Mouse (Mus musculus): ENCODE results near the gene Tfdp2. TPM values are rescaled to one million over a fixed set of nuclear protein-coding genes. Genes with fewer than 3 reads are reported as not detected.

Gene Tfdp2
- polyA plus RNA-seq (2014; fragmentation: Illumina TruSeq; extraction: RNeasy Lipid Tissue Mini Kit (QIAGEN cat#74804); ENCODE audit: low read depth, low replicate concordance) = 68.1 TPM

DNA sequence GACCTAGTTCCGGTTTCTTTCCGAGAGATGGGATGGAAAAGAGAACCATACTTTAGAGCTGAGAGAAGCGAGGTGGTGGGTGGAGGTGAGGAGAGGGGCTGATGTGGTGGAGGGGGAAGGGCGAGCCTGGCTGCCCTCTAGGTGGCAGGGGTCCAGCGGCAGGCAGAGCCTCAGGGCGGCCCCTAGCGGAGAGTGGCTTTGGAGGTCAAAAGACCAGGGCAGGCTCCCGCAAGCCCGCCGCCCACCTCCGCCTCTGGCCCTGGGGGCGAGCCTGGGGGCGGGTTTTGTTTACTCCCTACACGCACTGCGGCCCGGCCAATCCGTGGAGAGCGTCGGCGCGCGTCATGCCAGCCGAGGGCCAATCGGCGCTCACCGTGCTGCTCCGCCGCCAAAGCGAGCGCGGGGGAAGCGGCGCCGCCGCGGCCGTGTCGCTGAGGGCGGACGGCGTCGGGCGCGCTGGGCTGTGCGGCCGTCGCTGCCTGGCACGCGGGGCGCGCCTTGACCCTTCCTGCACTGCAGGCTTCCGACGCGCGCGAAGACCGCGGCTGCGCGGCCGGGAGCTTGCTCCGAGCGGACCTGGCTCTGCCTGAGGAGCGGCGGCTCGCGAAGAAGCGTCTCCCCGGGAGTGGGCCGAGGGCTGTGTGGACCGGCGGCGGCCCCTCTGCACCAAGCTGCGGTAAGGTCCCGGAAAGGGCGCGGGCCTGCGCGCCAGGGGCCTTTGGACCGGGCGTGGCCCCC, at the start of gene Tfdp2:
Gene Tfdp2, plus strand, starts transcription at position 391 of the 738 bp plus-strand sequence.

DNA sequence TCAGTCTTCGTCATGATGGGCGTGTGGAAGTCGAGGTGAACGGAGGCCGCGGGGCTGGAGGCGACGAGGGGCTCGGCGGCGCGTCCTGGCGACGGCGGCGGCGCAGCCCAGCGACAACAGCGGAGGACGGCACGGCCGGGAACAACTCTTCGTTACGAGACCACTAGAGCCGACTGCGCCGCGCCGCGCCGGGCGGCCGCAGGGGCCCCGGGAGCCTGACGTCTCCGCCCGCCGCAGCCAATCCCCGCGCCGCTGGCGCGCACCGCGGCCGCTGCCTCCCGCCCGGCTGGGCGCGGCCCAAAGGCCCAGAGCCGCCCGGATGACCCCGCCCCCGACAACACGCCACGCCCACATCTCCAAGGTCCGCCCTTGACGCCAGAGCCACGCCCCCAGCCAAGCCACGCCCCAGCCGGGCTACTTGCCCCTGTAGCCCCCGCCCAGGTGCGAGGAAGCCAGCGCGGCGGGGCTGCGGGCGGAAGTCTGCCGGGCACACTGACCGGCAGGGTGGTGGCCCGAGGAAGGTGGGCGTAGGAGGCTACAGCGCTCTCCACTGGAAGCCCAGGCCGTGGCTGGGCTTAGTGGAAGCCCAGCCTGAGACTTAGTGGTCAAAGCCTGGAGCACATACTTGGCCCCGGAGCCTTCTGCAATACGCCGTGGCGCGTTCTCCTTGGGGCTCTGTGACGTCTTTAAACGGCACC, 168.2 kb downstream of the Tfdp2 start, which contains the start of gene Atp1b3:
Gene Atp1b3, minus strand, starts transcription at position 302 of the 698 bp plus-strand sequence.

Other genes starting within 250 kb of the Tfdp2 start
- gene Xrn1, start 241.5 kb upstream of the Tfdp2 start, polyA plus RNA-seq (2014; fragmentation: Illumina TruSeq; extraction: RNeasy Lipid Tissue Mini Kit (QIAGEN cat#74804); ENCODE audit: low read depth, low replicate concordance) = 22.4 TPM
- gene Gk5, start 76.9 kb upstream of the Tfdp2 start, polyA plus RNA-seq (2014; fragmentation: Illumina TruSeq; extraction: RNeasy Lipid Tissue Mini Kit (QIAGEN cat#74804); ENCODE audit: low read depth, low replicate concordance) = 19.6 TPM
- gene Atp1b3, start 168.2 kb downstream of the Tfdp2 start, polyA plus RNA-seq (2014; fragmentation: Illumina TruSeq; extraction: RNeasy Lipid Tissue Mini Kit (QIAGEN cat#74804); ENCODE audit: low read depth, low replicate concordance) = 289 TPM